Comparison of ENCODE assay signal across 25 mouse cellular contexts in genomic region chr10:12875410-12875809, GRCm38 (mm10). TPM values are rescaled to one million over a fixed set of nuclear protein-coding genes. Genes with fewer than 3 reads are reported as not detected.
DNase-seq lines count a peak whose midpoint lies in the region; ATAC-seq and TF ChIP-seq lines count a peak whose summit lies in the region.
"Had no signal": no experiment of that assay in that cellular context is flagged by ENCODE, and none has a peak within 500 bp of the region (broad histone marks: within the 10 kb centered on the region; RNA-seq: fewer than 3 reads in every experiment).

No protein-coding gene starts in this region.

- no peaks in the 10 kb centered on the region for H3K36me3 ChIP-seq in heart, embryonic 16.5 days (ENCODE audit: control insufficient read depth, insufficient read depth)
- H3K36me3 ChIP-seq in liver, embryonic 13.5 days: no peaks in the 10 kb centered on the region
- H3K36me3 ChIP-seq: heart, embryonic 13.5 days; hindbrain, embryonic 12.5 days; limb, embryonic 12.5 days; midbrain, embryonic 13.5 days; neural tube, embryonic 15.5 days had no signal

- TF ChIP-seq POLR2A in cerebellum, adult 2 months (IDR thresholded peaks at IDR 0.05; ENCODE audit: borderline replicate concordance, insufficient read depth, low read length): no peak

- no peaks in the 10 kb centered on the region for H3K27me3 ChIP-seq in heart, embryonic 16.5 days (ENCODE audit: control insufficient read depth, insufficient read depth, low read length)
- H3K27me3 ChIP-seq in liver, embryonic 13.5 days: 0 out of 2 replicates have a peak, but pooled peaks cover 4% of the 10 kb centered on the region
- no peaks in the 10 kb centered on the region for H3K27me3 ChIP-seq in cerebellum, adult 2 months (ENCODE audit: control insufficient read depth, insufficient read depth, low read length)
- H3K27me3 ChIP-seq: heart, embryonic 13.5 days; hindbrain, embryonic 12.5 days; midbrain, embryonic 13.5 days; Patski had no signal

- no peak overlapping the region for H3K9ac ChIP-seq in heart, embryonic 16.5 days (ENCODE audit: low read length)
- H3K9ac ChIP-seq in liver, embryonic 13.5 days: no peak overlapping the region
- H3K9ac ChIP-seq: heart, embryonic 13.5 days; hindbrain, embryonic 12.5 days; limb, embryonic 12.5 days; midbrain, embryonic 13.5 days; neural tube, embryonic 15.5 days had no signal

- H3K4me2 ChIP-seq in heart, embryonic 16.5 days (ENCODE audit: low read depth, low read length): peak overlapping the region; percentile 20; the same call in 1 of the 2 replicates
- peak overlapping the region; percentile 61 for H3K4me2 ChIP-seq in liver, embryonic 13.5 days
- H3K4me2 ChIP-seq: heart, embryonic 13.5 days; hindbrain, embryonic 12.5 days; limb, embryonic 12.5 days; midbrain, embryonic 13.5 days; neural tube, embryonic 15.5 days had no signal

- H3K9me3 ChIP-seq in heart, embryonic 16.5 days (replicated peaks; ENCODE audit: control insufficient read depth, low read length): no peaks in the 10 kb centered on the region
- H3K9me3 ChIP-seq in liver, embryonic 13.5 days (replicated peaks): no peaks in the 10 kb centered on the region
- H3K9me3 ChIP-seq: heart, embryonic 13.5 days; hindbrain, embryonic 12.5 days; limb, embryonic 12.5 days; midbrain, embryonic 13.5 days; neural tube, embryonic 15.5 days had no signal

- ATAC-seq in heart, embryonic 16.5 days (replicated peaks; ENCODE audit: extremely low read depth, insufficient read depth, low FRiP score): no peak
- ATAC-seq in common myeloid progenitor, adult 5-6 weeks (replicated peaks; ENCODE audit: low read depth, poor library complexity, severe bottlenecking): peak; percentile 43
- ATAC-seq in liver, embryonic 13.5 days (ENCODE audit: low read depth): no peak
- ATAC-seq in megakaryocyte progenitor cell, adult 5-6 weeks (replicated peaks; ENCODE audit: poor library complexity): peak; percentile 26; the same call in 1 of the 2 replicates
- ATAC-seq in cerebellum, adult (ENCODE audit: insufficient number of reproducible peaks, low FRiP score, low TSS enrichment): no peak
- ATAC-seq: forebrain, embryonic 14.5 days; hindbrain, postnatal 0 days; midbrain, embryonic 13.5 days had no signal

- no peaks in the 10 kb centered on the region for H3K4me1 ChIP-seq in heart, embryonic 16.5 days (ENCODE audit: control insufficient read depth, insufficient read depth, low read length)
- peaks cover 15% of the 10 kb centered on the region for H3K4me1 ChIP-seq in liver, embryonic 13.5 days (replicated peaks)
- no peaks in the 10 kb centered on the region for H3K4me1 ChIP-seq in cerebellum, adult 2 months (ENCODE audit: control insufficient read depth, insufficient read depth, low read length)

- DNase-seq in heart, postnatal 14 days: no peak
- DNase-seq in liver, embryonic 13.5 days: no peak
- DNase-seq in cerebellum, adult 2 months: no peak
- no peak for DNase-seq in layer of hippocampus, adult 2 months (ENCODE audit: low spot score in 2 of 2)
- DNase-seq: adrenal gland, postnatal 10 days; cerebellum, adult 11-12 months; cerebellum, postnatal 10 days; gastrocnemius, postnatal 25 days; kidney, postnatal 10 days; layer of hippocampus, adult 9-11 months; retina, postnatal 1 day; right cerebral cortex, postnatal 14 days had no signal

- 91% methylated on average over 4 of the region's 4 CpGs for WGBS in heart, embryonic 16.5 days
- WGBS in liver, embryonic 13.5 days (ENCODE audit: insufficient replicate concordance): 77% methylated on average over 4 of the region's 4 CpGs
- 92% methylated on average over 4 of the region's 4 CpGs for WGBS in cerebellum, adult 2 months

- H3K4me3 ChIP-seq in heart, embryonic 16.5 days (ENCODE audit: low read length): no peak overlapping the region
- no peak overlapping the region for H3K4me3 ChIP-seq in liver, embryonic 13.5 days (replicated peaks)
- no peak overlapping the region for H3K4me3 ChIP-seq in cerebellum, adult 2 months (replicated peaks; ENCODE audit: insufficient read depth, low read depth, low read length)
- no peak overlapping the region for H3K4me3 ChIP-seq in layer of hippocampus, adult 2 months
- H3K4me3 ChIP-seq: heart, embryonic 13.5 days; hindbrain, embryonic 12.5 days; left cerebral cortex, adult 2 months; limb, embryonic 12.5 days; midbrain, embryonic 13.5 days; neural tube, embryonic 15.5 days had no signal

- H3K27ac ChIP-seq in heart, embryonic 16.5 days (ENCODE audit: low read length): no peak overlapping the region
- no peak overlapping the region for H3K27ac ChIP-seq in liver, embryonic 13.5 days
- no peak overlapping the region for H3K27ac ChIP-seq in cerebellum, adult 2 months (ENCODE audit: insufficient read depth, low read length)
- no peak overlapping the region for H3K27ac ChIP-seq in layer of hippocampus, adult 2 months
- H3K27ac ChIP-seq: heart, embryonic 13.5 days; hindbrain, embryonic 12.5 days; hindbrain, postnatal 0 days; left cerebral cortex, adult 2 months; limb, embryonic 12.5 days; midbrain, embryonic 13.5 days; neural tube, embryonic 15.5 days had no signal

- no peak for TF ChIP-seq CTCF in cerebellum, adult 2 months (IDR thresholded peaks at IDR 0.05; ENCODE audit: borderline replicate concordance, insufficient read depth, low read depth, low read length)
- no peak for TF ChIP-seq CTCF in layer of hippocampus, adult 2 months (conservative IDR thresholded peaks at IDR 0.05)

- intact Hi-C loops in heart, postnatal 14 days (cut with DNase I): no loop called here

RNA-seq across cellular contexts. Expression of gene Utrn, which starts 6.2 kb away (rescaled TPM):
- polyA plus RNA-seq in heart, embryonic 16.5 days (2015; fragmentation: Nextera tagmentation; extraction: Ambion mirVana): 65.7 and 66.8 TPM in 2 replicates
- 10 to 100 TPM; 69.6 to 72.4 TPM for total RNA-seq in heart, postnatal 14 days (2021)
- total RNA-seq in common myeloid progenitor, adult 5-6 weeks (2017): 45.9 and 46.5 TPM in 2 replicates
- 9.2 and 9.7 TPM in 2 replicates for polyA plus RNA-seq in liver, embryonic 13.5 days (2015; fragmentation: Nextera tagmentation; extraction: Ambion mirVana)
- 25.6 and 28.2 TPM in 2 replicates for total RNA-seq in megakaryocyte progenitor cell, adult 5-6 weeks (2015)
- total RNA-seq in megakaryocyte progenitor cell, adult 5-6 weeks (2017): 17.2 and 24.2 TPM in 2 replicates
- 32.5 and 33.5 TPM in 2 replicates for polyA plus RNA-seq in cerebellum, adult 2 months (2012; rRNA removed)
- 10 to 100 TPM; 33.7 to 39.8 TPM for total RNA-seq in layer of hippocampus, adult 2 months (2021)

Comparison
In these comparisons a context has a peak if more than half of its experiments do, and no peak if none do; other contexts are left out.
1. ATAC-seq: peak in common myeloid progenitor, adult 5-6 weeks (single experiment) and megakaryocyte progenitor cell, adult 5-6 weeks (single experiment); none in heart, embryonic 16.5 days (single experiment), liver, embryonic 13.5 days (single experiment) and cerebellum, adult (single experiment).